Mouse (Mus musculus) erythroblast, embryonic 14.5 days (primary cell): ENCODE measurements around the gene Rlbp1.

Source experiments
- GATA1 ChIP-seq: IDR thresholded peaks from 2 replicates; pipeline ENCODE4 v1.6.1; 2012; ENCODE audit warnings: low read length, inconsistent platforms, mixed read lengths
- TAL1 ChIP-seq: IDR thresholded peaks from 3 replicates; pipeline ENCODE4 v1.6.1; 2012; ENCODE audit warnings: low read length, inconsistent platforms, mixed read lengths

DNA sequence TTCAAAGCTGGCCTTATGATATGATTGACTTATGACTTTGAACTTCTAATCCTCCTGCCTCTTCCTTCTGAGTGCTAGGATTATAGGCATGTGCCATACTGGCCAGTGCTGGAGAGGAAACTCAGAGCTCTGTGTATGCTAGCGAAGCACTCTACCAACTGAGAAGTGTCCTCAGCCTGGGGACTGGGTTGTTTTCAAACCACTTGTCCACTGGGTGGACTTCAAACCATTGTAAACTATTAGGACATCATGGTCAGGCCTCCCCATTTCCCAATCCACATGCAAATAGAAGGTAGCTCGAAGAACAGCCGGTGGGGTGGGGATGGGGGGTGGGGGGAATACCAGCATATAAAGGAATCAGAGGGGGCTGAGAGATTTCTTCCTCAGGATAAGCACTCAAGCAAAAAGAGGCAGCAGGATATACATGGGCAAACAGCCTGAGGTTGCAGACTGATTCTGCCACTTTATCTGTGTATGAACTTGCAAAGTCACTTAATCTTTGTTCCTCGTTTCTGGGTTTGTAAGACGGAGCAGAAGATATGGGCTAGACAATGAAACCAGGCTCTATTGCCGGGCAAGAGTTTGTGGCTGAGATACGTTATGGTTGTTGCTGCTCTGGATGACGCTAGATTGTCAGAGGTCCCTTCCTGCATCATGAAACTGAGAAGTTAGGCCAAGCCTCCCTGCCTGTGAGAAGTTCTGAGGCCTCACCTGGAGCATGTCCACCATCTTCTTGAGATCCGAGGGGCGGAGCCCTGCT is 10.2 kb downstream of the Rlbp1 start:
- TF ChIP-seq GATA1 (no peak), TAL1 (no peak)
